Mouse (Mus musculus) heart, postnatal 0 days (tissue): Measurements from ENCODE around the gene Cutal. TPM values are rescaled to one million over a fixed set of nuclear protein-coding genes. Genes with fewer than 3 reads are reported as not detected.

ENCODE experiments used
- ATAC-seq: fragments of 200-750 bp; cut with Nextera tagmentation; 2 replicates; pipeline ENCODE4 v1.8.0; 2017; ENCODE audit warnings: low read depth, moderate number of reproducible peaks, moderate library complexity; ENCODE audit not compliant: insufficient read depth
- DNase-seq: peaks from one replicate; pipeline ENCODE4 v3.0.0-alpha.2; 2016; ENCODE audit warnings: low spot score
- H3K27ac ChIP-seq: fragments of 300-500 bp; sonication (generic); 2 replicates; pipeline ENCODE4 v1.5.1; 2014; ENCODE audit warnings: low read depth, mild to moderate bottlenecking
- H3K27me3 ChIP-seq: fragments of 300-500 bp; sonication (generic); 2 replicates; pipeline ENCODE4 v1.6.1; 2014; ENCODE audit warnings: low read length, mixed read lengths; ENCODE audit not compliant: control insufficient read depth, insufficient read depth
- H3K36me3 ChIP-seq: fragments of 300-500 bp; sonication (generic); replicated peaks from 2 replicates; pipeline ENCODE4 v1.6.1; 2014; ENCODE audit warnings: low read length, mixed read lengths; ENCODE audit not compliant: control insufficient read depth, insufficient read depth
- H3K4me1 ChIP-seq: fragments of 300-500 bp; sonication (generic); 2 replicates; pipeline ENCODE4 v1.6.1; 2014; ENCODE audit warnings: antibody characterized with exemption; ENCODE audit not compliant: control insufficient read depth, insufficient read depth
- H3K4me2 ChIP-seq: fragments of 300-500 bp; sonication (generic); 2 replicates; pipeline ENCODE4 v1.6.1; 2014; ENCODE audit warnings: low read depth, mild to moderate bottlenecking, low read length, moderate library complexity
- H3K4me3 ChIP-seq: fragments of 300-500 bp; sonication (generic); 2 replicates; pipeline ENCODE4 v1.5.1; 2014; ENCODE audit warnings: low read depth, low read length
- H3K9ac ChIP-seq: fragments of 300-500 bp; sonication (generic); replicated peaks from 2 replicates; pipeline ENCODE4 v1.6.1; 2014; ENCODE audit warnings: low read depth, low read length, mixed read lengths
- H3K9me3 ChIP-seq: fragments of 300-500 bp; sonication (generic); replicated peaks from 2 replicates; pipeline ENCODE4 v1.6.1; 2016; ENCODE audit warnings: low read length; ENCODE audit not compliant: control insufficient read depth
- CTCF ChIP-seq: IDR thresholded peaks from 2 replicates; pipeline ENCODE4 v1.5.1; 2016; ENCODE audit warnings: antibody characterized with exemption, control low read depth, low read depth
- EP300 ChIP-seq: IDR thresholded peaks from 2 replicates; pipeline ENCODE4 v1.6.1; 2016; ENCODE audit warnings: antibody characterized with exemption, low read depth
- WGBS: fragments of 180-500 bp; shearing (Covaris S2); extraction: QIAGEN DNeasy Blood & Tissue Kit; methylation state at CpG from one replicate; pipeline ENCODE4 v1.1.7; 2014; 5-methylcytosine and 5-hydroxymethylcytosine counted together
- polyA plus RNA-seq: library from polyadenylated mRNA; unstranded; fragments of >200 nt; fragmentation: Nextera tagmentation; extraction: Ambion mirVana; gene quantifications from 2 replicates; pipeline ENCODE4 v1.2.1, GENCODE M21; 2015
- total RNA-seq: library from RNA; depleted of rRNA; stranded (reverse); fragments of >200 nt; gene quantifications from 2 replicates; pipeline ENCODE4 v1.2.3, GENCODE M21; 2014; ENCODE audit warnings: low replicate concordance

The Cutal gene
- total and polyA plus RNA-seq, 2 experiments from 2014 or later: 0.19 to 0.25 TPM

- 35% methylated on average over 2 of the region's 2 CpGs for WGBS
- no peak for ATAC-seq
- Histone ChIP-seq H3K9me3 (no peaks in the 10 kb centered on the region), H3K27ac (0 out of 2 replicates have a peak overlapping the region, but pooled peaks have one; percentile 46), H3K27me3 (0 out of 2 replicates have a peak, but pooled peaks cover 6% of the 10 kb centered on the region), H3K9ac (no peak overlapping the region), H3K4me3 (no peak overlapping the region), H3K4me1 (peaks cover 23% of the 10 kb centered on the region), H3K4me2 (peak overlapping the region; percentile 97), H3K36me3 (no peaks in the 10 kb centered on the region)
- no peak for DNase-seq
- no peak for TF ChIP-seq CTCF
- no peak for TF ChIP-seq EP300
These were observed 40.6 kb downstream of the Cutal start for GRCm38 (mm10) chr2:34914823-34915082.

DNA sequence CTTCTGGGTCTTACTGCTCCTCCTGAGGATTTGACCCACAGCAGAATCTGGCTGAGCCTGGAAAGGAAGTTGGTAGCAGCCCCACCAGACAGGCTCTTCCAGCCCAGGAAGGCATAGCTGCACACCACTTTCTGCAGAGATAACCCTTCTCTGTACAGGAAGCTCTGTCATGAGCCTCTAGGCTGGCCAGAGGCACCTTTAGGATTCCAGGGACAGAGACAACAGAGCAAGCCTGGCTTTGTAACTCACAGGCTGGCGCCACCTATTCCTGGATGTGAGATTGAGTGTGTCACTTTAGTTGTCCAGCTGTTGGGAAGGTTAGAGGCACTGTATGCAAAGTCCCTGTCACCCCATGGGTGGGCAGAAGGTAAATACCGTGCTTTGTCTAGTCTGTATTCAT is 40.9 kb downstream of the Cutal start:
- Histone ChIP-seq H3K27me3 (0 out of 2 replicates have a peak, but pooled peaks cover 6% of the 10 kb centered on the region), H3K4me3 (no peak overlapping the region), H3K27ac (peak overlapping the region; percentile 46; the same call in 1 of the 2 replicates), H3K9me3 (no peaks in the 10 kb centered on the region), H3K36me3 (no peaks in the 10 kb centered on the region), H3K9ac (no peak overlapping the region), H3K4me2 (no peak overlapping the region), H3K4me1 (peaks cover 23% of the 10 kb centered on the region)
- WGBS: 33% methylated on average over 2 of the region's 2 CpGs
- TF ChIP-seq EP300: no peak
- no peak for DNase-seq
- ATAC-seq: no peak

GRCm38 (mm10) chr2:34920144-34920543 is 45.9 kb downstream of the Cutal start:
- Histone ChIP-seq H3K4me3 (no peak overlapping the region), H3K4me1 (peaks cover 2% of the 10 kb centered on the region; the same call in 1 of the 2 replicates), H3K27me3 (no peaks in the 10 kb centered on the region), H3K9ac (no peak overlapping the region), H3K27ac (no peak overlapping the region), H3K4me2 (no peak overlapping the region), H3K36me3 (no peaks in the 10 kb centered on the region), H3K9me3 (no peaks in the 10 kb centered on the region)
- no peak for ATAC-seq
- DNase-seq: no peak
- TF ChIP-seq CTCF: no peak
- no peak for TF ChIP-seq EP300
- 45% methylated on average over 2 of the region's 2 CpGs for WGBS

DNA sequence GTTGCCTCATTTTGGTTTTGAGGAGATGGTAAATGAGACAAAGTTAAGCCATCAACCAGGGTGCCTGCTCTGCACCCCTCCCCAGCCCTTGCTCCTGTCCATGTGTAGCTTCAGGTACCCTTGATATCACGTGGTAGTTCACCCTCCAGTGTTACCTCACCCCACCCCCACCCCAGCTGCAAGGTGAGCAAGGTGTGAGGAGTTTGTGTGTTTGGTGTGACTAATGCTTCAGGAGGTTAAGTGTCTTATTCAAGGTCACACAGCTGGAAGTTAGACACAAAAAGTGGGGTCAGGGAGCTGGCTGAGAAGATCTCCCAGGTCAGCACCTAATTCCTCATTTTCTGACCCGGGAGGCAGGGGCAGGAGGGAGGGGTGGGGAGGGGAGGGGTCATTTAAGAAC is 48.5 kb downstream of the Cutal start:
- WGBS: 18% methylated on average over 2 of the region's 2 CpGs
- no peak for ATAC-seq

DNA sequence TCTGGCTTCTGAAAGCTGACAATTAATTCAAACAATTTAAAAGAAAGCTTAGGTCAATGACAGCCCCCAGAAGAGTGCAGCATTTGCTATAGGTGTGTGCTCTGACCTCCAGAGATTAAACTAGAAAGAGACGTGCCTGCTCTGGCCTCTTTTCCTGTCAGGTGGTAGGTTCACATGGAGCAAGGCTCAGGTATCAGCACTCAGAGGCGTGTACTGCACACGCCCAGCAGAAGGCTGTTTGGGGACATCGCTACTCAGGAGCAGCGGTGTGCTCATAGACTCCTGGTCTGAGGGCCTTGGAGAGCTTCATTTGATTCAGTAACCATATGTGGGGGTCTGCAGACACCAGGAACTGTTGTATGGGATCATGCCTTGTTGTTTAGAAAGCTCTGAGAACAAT is 53.1 kb downstream of the Cutal start:
- DNase-seq (no peak), ATAC-seq (no peak)
- WGBS: 70% methylated on average over 5 of the region's 5 CpGs
- Histone ChIP-seq H3K27me3 (no peaks in the 10 kb centered on the region), H3K4me1 (no peaks in the 10 kb centered on the region), H3K27ac (no peak overlapping the region), H3K36me3 (no peaks in the 10 kb centered on the region), H3K9me3 (no peaks in the 10 kb centered on the region), H3K4me2 (no peak overlapping the region), H3K9ac (no peak overlapping the region), H3K4me3 (no peak overlapping the region)
- no peak for TF ChIP-seq CTCF

More for the DNA sequence above, 48.5 kb downstream of the Cutal start:
- Histone ChIP-seq H3K4me1 (no peaks in the 10 kb centered on the region), H3K27me3 (no peaks in the 10 kb centered on the region), H3K27ac (no peak overlapping the region), H3K36me3 (no peaks in the 10 kb centered on the region), H3K4me2 (no peak overlapping the region), H3K4me3 (no peak overlapping the region), H3K9me3 (no peaks in the 10 kb centered on the region), H3K9ac (no peak overlapping the region)
- no peak for DNase-seq
- TF ChIP-seq EP300 (no peak), CTCF (no peak)

DNA sequence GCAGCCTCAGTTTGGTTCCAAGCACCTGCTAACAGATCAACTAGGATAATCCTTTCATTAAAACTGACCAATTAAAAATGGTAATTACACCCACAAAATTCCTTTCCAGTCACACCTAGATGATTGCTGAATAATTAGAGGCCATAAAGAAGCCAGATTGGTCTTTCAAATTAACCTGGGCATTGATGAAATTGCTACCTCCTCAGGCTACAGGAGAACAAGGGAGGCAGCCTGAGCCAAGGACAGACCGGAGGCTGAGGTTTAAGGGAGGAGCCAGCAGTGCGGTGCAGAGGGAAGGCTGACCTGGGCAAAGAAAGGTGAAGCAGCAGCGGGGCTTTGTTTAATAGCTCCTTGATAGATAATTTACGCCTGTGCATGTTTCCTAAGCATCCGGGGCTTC is 63.3 kb downstream of the Cutal start:
- no peak for ATAC-seq
- WGBS: 61% methylated on average over 5 of the region's 5 CpGs

More for the DNA sequence above, 63.3 kb downstream of the Cutal start:
- no peak overlapping the region for H3K4me3 ChIP-seq
- H3K9ac ChIP-seq: no peak overlapping the region
- TF ChIP-seq EP300 (no peak), CTCF (no peak)
- no peak for DNase-seq
- no peak overlapping the region for H3K27ac ChIP-seq
- H3K4me1 ChIP-seq: peaks cover 19% of the 10 kb centered on the region
- H3K4me2 ChIP-seq: no peak overlapping the region
- no peaks in the 10 kb centered on the region for H3K36me3 ChIP-seq
- H3K27me3 ChIP-seq: no peaks in the 10 kb centered on the region; the same call in 1 of the 2 replicates
- H3K9me3 ChIP-seq: no peaks in the 10 kb centered on the region
